Mouse (Mus musculus) brain, embryonic 14.5 days (tissue): ENCODE measurements around the gene Samd14. TPM values are rescaled to one million over a fixed set of nuclear protein-coding genes. Genes with fewer than 3 reads are reported as not detected.

Experiments used
- DNase-seq: peaks from one replicate; pipeline ENCODE4 v3.0.0-alpha.2; 2011; ENCODE audit warnings: low read depth
- CTCF ChIP-seq: fragments of 200-500 bp; IDR thresholded peaks from 2 replicates; pipeline ENCODE4 v1.5.1; 2012; ENCODE audit warnings: inconsistent platforms, mild to moderate bottlenecking, moderate library complexity, borderline replicate concordance; ENCODE audit not compliant: insufficient read depth, insufficient read length; ENCODE audit errors: extremely low read depth
- POLR2A ChIP-seq: fragments of 200-500 bp; IDR thresholded peaks from 2 replicates; pipeline ENCODE4 v1.6.1; 2012; ENCODE audit warnings: mild to moderate bottlenecking, inconsistent platforms, borderline replicate concordance; ENCODE audit not compliant: poor library complexity, insufficient read depth, insufficient read length, severe bottlenecking; ENCODE audit errors: extremely low read depth
- polyA plus RNA-seq: library from polyadenylated mRNA; depleted of rRNA; stranded (reverse); fragments of >200 nt; gene quantifications from 2 replicates; pipeline ENCODE4 v1.2.3, GENCODE M21; 2012

The Samd14 gene
- polyA plus RNA-seq, 1 experiment: 186 TPM

GRCm38 (mm10) chr11:95025227-95026012, 15.7 kb downstream of the Samd14 start:
- TF ChIP-seq CTCF: no peak
- TF ChIP-seq POLR2A: no peak
- DNase-seq: no peak

- DNase-seq: no peak
- TF ChIP-seq POLR2A: no peak
- TF ChIP-seq CTCF: no peak
Observed at GRCm38 (mm10) chr11:95026090-95026542, 16.4 kb downstream of the Samd14 start.

GRCm38 (mm10) chr11:95026849-95027248, 17.2 kb downstream of the Samd14 start:
- DNase-seq: no peak
- TF ChIP-seq CTCF: no peak
- no peak for TF ChIP-seq POLR2A

- DNase-seq: peak; percentile 57
- no peak for TF ChIP-seq POLR2A
- TF ChIP-seq CTCF: no peak
Observed at GRCm38 (mm10) chr11:95027850-95028470, 18.3 kb downstream of the Samd14 start.

- TF ChIP-seq CTCF (no peak), POLR2A (no peak)
- DNase-seq: no peak
Observed at GRCm38 (mm10) chr11:95032945-95033344, 23.3 kb downstream of the Samd14 start.

- TF ChIP-seq CTCF (no peak), POLR2A (no peak)
- no peak for DNase-seq
Observed at GRCm38 (mm10) chr11:95033617-95034016, 23.9 kb downstream of the Samd14 start.

GRCm38 (mm10) chr11:95034902-95035301, 25.2 kb downstream of the Samd14 start:
- TF ChIP-seq CTCF (no peak), POLR2A (no peak)
- DNase-seq: no peak

- DNase-seq: no peak
- TF ChIP-seq POLR2A: no peak
- no peak for TF ChIP-seq CTCF
Observed at GRCm38 (mm10) chr11:95036521-95036920, 26.8 kb downstream of the Samd14 start.

GRCm38 (mm10) chr11:95037306-95037705, 27.6 kb downstream of the Samd14 start:
- TF ChIP-seq POLR2A (no peak), CTCF (no peak)
- peak; percentile 43 for DNase-seq

GRCm38 (mm10) chr11:95038156-95038817, 28.6 kb downstream of the Samd14 start:
- no peak for DNase-seq
- TF ChIP-seq POLR2A (no peak), CTCF (no peak)

GRCm38 (mm10) chr11:95038818-95039655, 29.4 kb downstream of the Samd14 start:
- no peak for TF ChIP-seq CTCF
- no peak for TF ChIP-seq POLR2A
- no peak for DNase-seq

- no peak for DNase-seq
- TF ChIP-seq CTCF (no peak), POLR2A (no peak)
Observed at GRCm38 (mm10) chr11:95039766-95040165, 30.1 kb downstream of the Samd14 start.
